Mouse (Mus musculus): ENCODE measurements around the gene Itpr2. TPM values are rescaled to one million over a fixed set of nuclear protein-coding genes. Genes with fewer than 3 reads are reported as not detected.

Itpr2 gene
- polyA plus RNA-seq, 1 experiment from 2014 or later, result 32.4 TPM

DNA sequence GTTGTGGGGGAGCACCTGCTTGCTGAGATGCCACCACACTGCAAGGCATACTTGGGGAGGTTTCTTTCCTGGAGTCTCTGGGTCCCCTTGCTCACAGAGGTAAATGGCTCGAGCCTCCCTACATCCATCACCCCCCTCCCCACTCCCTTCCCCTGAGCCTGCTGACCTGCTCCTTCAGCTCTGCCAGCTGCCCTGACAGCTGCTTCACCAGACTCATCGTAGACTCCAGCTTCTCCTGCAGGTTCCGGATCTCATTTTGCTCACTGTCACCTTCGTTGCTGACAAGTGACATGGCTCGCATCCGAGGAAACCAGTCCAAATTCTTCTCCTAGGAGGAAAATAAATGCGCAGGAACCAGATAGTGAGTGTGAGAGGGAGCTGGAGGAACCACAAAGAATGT lies 389.8 kb downstream of the Itpr2 start:
- H3K9me3 ChIP-seq (replicated peaks), result no peaks in the 10 kb centered on the region
- H3K4me1 ChIP-seq (replicated peaks), result peaks cover 35% of the 10 kb centered on the region
- no peak overlapping the region for H3K4me3 ChIP-seq
- no peak for ATAC-seq (ENCODE audit: insufficient number of reproducible peaks, low FRiP score)
- no peaks in the 10 kb centered on the region for H3K27me3 ChIP-seq (replicated peaks)
- no peak overlapping the region for H3K4me2 ChIP-seq
- no peak overlapping the region for H3K27ac ChIP-seq (ENCODE audit: poor library complexity, severe bottlenecking)
- H3K9ac ChIP-seq, result no peak overlapping the region
- peaks cover 11% of the 10 kb centered on the region; the same call in 1 of the 2 replicates for H3K36me3 ChIP-seq
- 49% methylated on average over 7 of the region's 7 CpGs for WGBS

DNA sequence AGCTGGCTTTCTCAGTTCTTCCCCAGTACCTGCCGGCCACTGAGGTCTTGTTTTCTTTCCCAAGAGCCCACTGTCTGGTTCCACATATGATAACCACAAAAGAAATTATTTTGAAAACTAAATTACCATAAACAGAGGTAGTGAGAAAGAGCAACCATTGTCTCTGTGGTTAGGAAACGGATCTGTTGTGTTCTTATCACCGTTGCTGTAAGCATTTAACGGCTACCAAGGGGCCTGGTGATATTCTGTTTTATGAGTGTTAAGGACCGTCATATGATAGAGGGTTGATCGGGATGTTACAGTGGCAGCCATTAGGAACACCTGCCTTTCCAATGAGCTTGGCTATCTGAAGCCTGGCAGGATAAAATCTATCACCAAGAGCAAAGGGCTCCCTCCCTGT lies 390.2 kb downstream of the Itpr2 start:
- 61% methylated on average over 6 of the region's 6 CpGs for WGBS
- Histone ChIP-seq H3K36me3 (peaks cover 11% of the 10 kb centered on the region; the same call in 1 of the 2 replicates), H3K9me3 (replicated peaks) (no peaks in the 10 kb centered on the region), H3K4me1 (replicated peaks) (peaks cover 35% of the 10 kb centered on the region), H3K27ac (ENCODE audit: poor library complexity, severe bottlenecking) (no peak overlapping the region), H3K9ac (no peak overlapping the region), H3K4me2 (no peak overlapping the region), H3K27me3 (replicated peaks) (no peaks in the 10 kb centered on the region), H3K4me3 (no peak overlapping the region)
- ATAC-seq (ENCODE audit: insufficient number of reproducible peaks, low FRiP score), result no peak

DNA sequence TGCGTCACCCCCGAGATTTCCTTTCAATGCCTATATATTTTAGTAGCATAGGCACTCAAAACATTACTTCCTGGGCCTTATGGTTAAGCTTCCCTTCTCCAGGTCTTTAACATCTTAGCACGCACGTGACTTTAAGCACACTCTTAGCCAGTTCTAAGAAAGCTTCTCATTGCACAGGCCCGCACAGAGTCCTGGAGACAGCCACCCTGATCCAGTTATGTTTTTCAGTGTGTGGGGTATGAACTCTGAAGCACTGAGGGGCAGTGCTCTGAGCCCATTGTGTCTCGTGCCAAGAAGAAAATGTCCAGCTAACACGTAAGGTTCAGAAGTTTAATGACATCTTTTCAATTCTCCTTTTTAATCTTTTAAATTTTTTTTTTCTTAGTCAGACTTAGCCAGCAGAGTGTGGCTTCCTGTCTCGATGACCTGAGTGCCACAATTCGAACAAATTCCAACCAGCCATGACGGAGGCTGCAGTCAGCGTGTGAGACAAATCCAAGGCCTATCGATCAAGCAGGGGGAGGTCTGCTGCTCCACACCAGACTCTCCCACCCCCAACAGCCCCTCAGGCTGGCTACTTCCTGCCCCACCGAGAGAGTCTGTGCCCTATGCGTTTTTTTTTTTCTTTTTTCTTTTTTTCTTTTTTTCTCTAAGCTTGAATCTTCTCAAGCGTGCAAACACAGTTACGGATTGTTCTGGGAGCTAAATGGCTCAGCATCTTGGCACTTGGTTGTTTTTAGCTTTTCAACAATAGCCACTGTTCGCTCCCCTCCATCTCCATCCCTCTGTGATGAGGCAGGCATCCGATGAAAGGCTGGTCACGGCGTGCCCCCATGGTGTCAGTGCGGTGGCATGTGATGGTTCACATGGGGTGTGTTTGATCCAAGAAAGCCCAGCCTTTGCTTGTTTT lies 390.9 kb downstream of the Itpr2 start:
- Histone ChIP-seq H3K27ac (ENCODE audit: poor library complexity, severe bottlenecking) (no peak overlapping the region), H3K4me1 (replicated peaks) (peaks cover 35% of the 10 kb centered on the region), H3K4me3 (no peak overlapping the region), H3K4me2 (no peak overlapping the region), H3K9ac (no peak overlapping the region), H3K27me3 (replicated peaks) (no peaks in the 10 kb centered on the region), H3K36me3 (peaks cover 15% of the 10 kb centered on the region), H3K9me3 (replicated peaks) (no peaks in the 10 kb centered on the region)
- no peak for ATAC-seq (ENCODE audit: insufficient number of reproducible peaks, low FRiP score)
- WGBS, result 62% methylated on average over 21 of the region's 21 CpGs

DNA sequence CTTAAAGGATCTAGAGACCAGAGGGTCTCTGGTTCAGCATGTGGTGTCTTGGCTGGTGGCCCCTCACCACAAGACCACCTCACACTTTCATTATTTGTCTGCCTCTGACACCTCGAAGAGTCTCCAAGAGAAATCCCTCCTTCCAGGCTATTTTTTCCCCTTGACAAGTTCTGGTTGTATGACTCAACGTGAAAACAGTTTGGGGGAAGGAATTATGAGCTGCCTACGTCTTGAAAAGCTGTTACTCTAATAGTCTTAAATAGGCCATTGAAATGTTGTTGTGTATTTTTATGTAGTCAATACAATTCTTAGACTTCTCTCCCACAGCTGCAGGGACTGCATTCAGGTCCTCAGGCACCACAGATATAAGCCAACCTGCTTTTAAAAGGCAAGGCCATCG lies 391.6 kb downstream of the Itpr2 start:
- Histone ChIP-seq H3K27me3 (replicated peaks) (no peaks in the 10 kb centered on the region), H3K36me3 (peaks cover 18% of the 10 kb centered on the region), H3K4me3 (no peak overlapping the region), H3K9me3 (replicated peaks) (peaks cover 6% of the 10 kb centered on the region; the same call in 1 of the 2 replicates), H3K4me2 (no peak overlapping the region), H3K27ac (ENCODE audit: poor library complexity, severe bottlenecking) (no peak overlapping the region), H3K4me1 (replicated peaks) (peaks cover 34% of the 10 kb centered on the region), H3K9ac (no peak overlapping the region)
- ATAC-seq (ENCODE audit: insufficient number of reproducible peaks, low FRiP score), result no peak
- 75% methylated on average over 4 of the region's 4 CpGs for WGBS

DNA sequence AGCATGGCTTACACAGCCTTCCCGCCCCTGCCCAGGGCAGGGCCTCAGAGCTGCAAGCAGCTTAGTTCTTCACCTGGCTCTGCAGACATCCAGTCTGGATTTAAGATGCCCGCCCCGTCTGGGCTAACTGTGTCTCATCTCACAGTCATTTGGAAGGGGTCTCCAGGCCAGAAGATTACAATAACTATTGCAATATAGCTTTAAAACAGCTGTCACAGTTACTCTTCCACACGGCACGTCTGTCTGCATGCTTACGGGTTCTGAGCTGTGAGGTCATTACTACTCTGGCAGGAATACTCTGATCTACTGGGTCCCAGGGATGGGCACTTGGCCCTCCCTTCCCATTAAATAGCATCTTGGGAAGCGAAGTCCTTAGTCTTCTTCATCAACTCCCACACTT lies 393.3 kb downstream of the Itpr2 start:
- Histone ChIP-seq H3K4me2 (no peak overlapping the region), H3K27me3 (replicated peaks) (no peaks in the 10 kb centered on the region), H3K9me3 (replicated peaks) (peaks cover 6% of the 10 kb centered on the region; the same call in 1 of the 2 replicates), H3K4me1 (replicated peaks) (peaks cover 19% of the 10 kb centered on the region), H3K27ac (ENCODE audit: poor library complexity, severe bottlenecking) (no peak overlapping the region), H3K36me3 (peaks cover 18% of the 10 kb centered on the region), H3K4me3 (no peak overlapping the region), H3K9ac (no peak overlapping the region)
- ATAC-seq (ENCODE audit: insufficient number of reproducible peaks, low FRiP score), result no peak
- WGBS, result 77% methylated on average over 7 of the region's 7 CpGs

DNA sequence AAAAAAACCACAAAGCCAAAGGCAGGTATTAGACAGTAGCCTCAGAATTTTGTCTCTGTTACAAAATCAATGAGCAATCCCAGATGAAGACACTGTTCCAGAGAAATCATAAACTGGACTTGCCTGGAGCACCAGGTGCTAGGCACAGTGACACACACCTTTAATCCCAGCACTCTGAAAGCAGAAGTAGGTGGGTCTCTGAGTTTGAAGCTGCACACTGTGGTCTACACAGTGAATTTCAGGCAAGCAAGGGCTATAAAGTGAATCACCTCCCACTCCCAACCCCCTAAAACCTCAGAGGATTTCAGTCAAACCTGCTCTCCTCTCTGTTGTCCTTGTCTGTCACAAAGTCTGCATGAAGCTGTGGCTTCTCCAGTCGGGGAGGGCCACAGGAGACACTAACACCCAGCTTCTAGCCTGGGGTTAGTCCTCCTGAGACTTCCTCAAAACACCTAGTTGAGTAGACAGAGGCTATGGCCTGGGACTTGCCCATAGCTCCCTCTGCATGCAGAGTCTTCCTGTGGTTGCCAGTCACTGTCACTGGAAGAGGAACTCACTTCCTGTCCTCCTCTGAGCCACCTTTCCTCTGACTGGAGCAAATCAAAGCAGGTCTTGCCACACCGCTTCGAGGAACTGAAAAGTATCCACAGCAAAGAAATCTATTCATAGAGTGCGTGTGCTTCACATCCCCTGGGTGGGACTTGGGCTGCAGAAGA lies 394.7 kb downstream of the Itpr2 start:
- Histone ChIP-seq H3K4me3 (no peak overlapping the region), H3K4me1 (replicated peaks) (peaks cover 10% of the 10 kb centered on the region), H3K9ac (no peak overlapping the region), H3K27ac (ENCODE audit: poor library complexity, severe bottlenecking) (no peak overlapping the region), H3K9me3 (replicated peaks) (peaks cover 6% of the 10 kb centered on the region; the same call in 1 of the 2 replicates), H3K4me2 (no peak overlapping the region), H3K36me3 (peaks cover 18% of the 10 kb centered on the region), H3K27me3 (replicated peaks) (no peaks in the 10 kb centered on the region)
- 77% methylated on average over 4 of the region's 4 CpGs for WGBS
- ATAC-seq (ENCODE audit: insufficient number of reproducible peaks, low FRiP score), result no peak

DNA sequence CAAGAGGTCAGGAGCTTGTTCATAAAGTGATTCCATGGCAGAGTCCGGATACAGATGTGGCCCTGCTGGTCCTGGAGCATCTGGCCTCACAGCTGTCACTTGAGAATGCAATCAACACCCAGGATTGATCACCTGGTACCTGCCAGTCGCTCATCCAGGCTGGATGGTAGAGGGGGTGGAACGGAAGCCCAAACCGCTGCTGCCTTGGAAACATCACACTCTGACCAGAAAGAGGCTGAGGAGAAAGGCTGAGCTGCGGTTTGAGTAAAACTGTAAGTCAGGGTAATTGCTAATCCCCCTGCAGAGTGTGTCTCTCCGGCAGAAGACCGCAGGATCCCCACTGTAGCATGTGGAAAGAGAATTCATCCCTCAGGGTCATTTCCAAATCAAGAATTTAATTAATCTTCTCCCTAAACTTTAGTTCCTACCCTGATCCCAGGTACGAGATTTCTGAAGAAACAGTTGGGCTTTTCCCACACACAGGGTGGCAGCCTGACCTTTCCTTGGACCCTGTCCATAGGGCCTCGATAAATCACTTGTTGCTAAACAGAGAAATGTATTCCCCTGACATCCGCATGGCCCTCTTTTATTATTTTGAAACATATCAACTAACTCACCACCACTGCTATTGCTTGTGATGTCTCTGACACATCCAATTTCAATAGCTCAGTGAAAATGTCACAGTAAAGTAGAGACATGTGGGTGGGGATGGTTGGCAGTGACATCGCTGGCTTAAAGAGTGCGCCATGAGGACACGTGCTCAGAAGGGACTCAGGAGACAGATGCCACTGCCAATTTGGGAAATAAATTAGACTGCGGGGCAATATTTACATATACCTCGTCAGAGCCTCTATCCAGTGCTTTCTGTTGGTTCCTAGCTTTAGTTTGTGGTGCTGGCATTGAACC lies 418.7 kb downstream of the Itpr2 start:
- H3K27me3 ChIP-seq (replicated peaks), result no peaks in the 10 kb centered on the region
- WGBS, result 74% methylated on average over 15 of the region's 15 CpGs
- no peaks in the 10 kb centered on the region for H3K36me3 ChIP-seq
- no peak for ATAC-seq (ENCODE audit: insufficient number of reproducible peaks, low FRiP score)
- H3K4me3 ChIP-seq, result no peak overlapping the region
- no peak overlapping the region for H3K27ac ChIP-seq (ENCODE audit: poor library complexity, severe bottlenecking)
- H3K9ac ChIP-seq, result no peak overlapping the region
- H3K9me3 ChIP-seq (replicated peaks), result peaks cover 5% of the 10 kb centered on the region; the same call in 1 of the 2 replicates
- H3K4me1 ChIP-seq (replicated peaks), result peaks cover 20% of the 10 kb centered on the region
- H3K4me2 ChIP-seq, result no peak overlapping the region

DNA sequence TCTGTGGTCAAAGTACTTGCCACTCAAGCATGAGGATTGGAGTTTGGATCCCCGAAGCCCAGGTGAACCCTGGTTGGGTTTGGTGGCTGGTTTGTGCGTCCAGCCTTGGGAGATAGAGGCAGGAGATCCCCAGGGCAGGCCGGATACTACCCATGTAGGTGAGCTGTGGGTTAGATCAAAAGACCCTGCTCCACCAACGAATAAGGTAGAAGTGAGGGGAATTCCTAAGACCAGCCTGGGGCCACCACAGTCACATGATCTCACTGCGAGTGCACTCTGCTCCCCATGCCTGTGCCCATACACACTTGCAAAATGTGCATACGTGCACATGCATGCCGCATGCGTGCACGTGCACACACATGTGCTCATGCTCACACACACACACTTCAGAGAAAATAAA lies 419.5 kb downstream of the Itpr2 start:
- no peak overlapping the region for H3K9ac ChIP-seq
- H3K4me1 ChIP-seq (replicated peaks), result peaks cover 23% of the 10 kb centered on the region
- no peak overlapping the region for H3K4me3 ChIP-seq
- no peak for ATAC-seq (ENCODE audit: insufficient number of reproducible peaks, low FRiP score)
- WGBS, result 87% methylated on average over 9 of the region's 9 CpGs
- H3K4me2 ChIP-seq, result no peak overlapping the region
- no peak overlapping the region for H3K27ac ChIP-seq (ENCODE audit: poor library complexity, severe bottlenecking)
- no peaks in the 10 kb centered on the region for H3K27me3 ChIP-seq (replicated peaks)
- H3K9me3 ChIP-seq (replicated peaks), result 0 out of 2 replicates have a peak, but pooled peaks cover 4% of the 10 kb centered on the region
- no peaks in the 10 kb centered on the region for H3K36me3 ChIP-seq

DNA sequence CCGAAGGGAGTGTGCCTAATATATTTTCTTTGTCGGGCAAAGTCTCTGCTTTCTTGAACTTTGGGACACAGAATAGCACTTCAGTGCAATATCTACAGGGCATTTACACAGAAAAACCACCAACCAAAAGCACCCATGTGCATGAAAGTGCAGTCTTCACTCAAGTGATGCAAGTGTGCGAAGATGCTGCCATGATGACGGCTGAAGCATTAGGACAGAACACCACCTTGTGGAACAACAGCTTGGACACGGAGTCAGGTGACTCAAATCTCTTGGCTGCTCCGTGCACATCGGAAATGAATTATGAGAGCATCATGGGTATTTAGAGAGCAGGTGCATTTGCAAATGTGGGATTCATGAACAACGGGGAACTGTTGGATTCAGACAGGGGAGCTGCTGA lies 420.4 kb downstream of the Itpr2 start:
- H3K27me3 ChIP-seq (replicated peaks), result no peaks in the 10 kb centered on the region
- H3K27ac ChIP-seq (ENCODE audit: poor library complexity, severe bottlenecking), result no peak overlapping the region
- no peaks in the 10 kb centered on the region for H3K36me3 ChIP-seq
- H3K9me3 ChIP-seq (replicated peaks), result peaks cover under 1% of the 10 kb centered on the region; the same call in 1 of the 2 replicates
- no peak for ATAC-seq (ENCODE audit: insufficient number of reproducible peaks, low FRiP score)
- peaks cover 23% of the 10 kb centered on the region for H3K4me1 ChIP-seq (replicated peaks)
- H3K4me3 ChIP-seq, result no peak overlapping the region
- WGBS, result 85% methylated on average over 8 of the region's 8 CpGs
- no peak overlapping the region for H3K9ac ChIP-seq
- no peak overlapping the region for H3K4me2 ChIP-seq

DNA sequence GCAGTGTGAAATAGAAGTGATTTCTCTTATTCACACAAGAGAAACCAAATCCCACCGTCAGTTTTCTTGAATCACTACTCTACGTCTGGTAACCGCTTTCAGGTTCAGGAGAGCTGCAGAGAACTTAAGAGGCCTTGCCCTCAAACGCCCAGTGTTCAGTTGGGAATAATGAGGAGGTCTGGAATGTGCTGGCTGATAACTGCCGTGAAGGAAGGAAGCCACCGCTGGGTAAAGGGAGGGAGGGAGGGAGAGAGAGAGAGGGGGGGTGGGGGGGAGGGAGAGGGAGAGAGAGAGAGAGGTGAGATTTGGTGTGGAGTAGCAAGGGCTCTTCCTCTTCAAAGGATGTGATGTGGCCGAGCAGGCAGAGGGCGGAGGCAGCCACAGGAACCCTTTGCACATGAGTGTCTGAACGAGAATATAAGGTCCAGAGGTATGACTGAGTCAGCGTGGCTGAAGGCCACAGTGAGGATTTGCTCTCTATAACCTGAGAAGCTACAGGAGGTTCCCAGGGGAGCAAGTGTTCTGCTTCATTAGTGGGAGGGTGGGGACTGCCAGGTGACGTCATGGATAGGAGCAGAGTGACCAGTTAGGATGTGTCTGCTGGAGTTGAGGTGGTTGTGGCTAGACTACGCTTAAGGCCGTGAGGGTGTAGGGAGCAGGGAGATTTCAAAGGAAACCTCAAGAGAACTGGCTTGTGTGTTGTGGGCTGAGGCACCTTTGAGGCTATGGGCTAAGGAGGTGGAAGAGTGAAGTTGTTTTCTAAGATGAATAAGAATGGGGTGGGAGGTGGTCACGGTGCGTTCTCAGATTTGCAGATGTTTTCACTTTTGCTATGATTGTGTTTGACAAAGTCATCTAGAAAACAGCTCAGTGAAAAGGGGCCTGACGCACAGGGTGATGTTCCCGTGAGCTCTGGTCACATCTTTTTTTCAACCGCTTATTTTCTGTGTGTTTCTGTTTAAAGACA lies 421.2 kb downstream of the Itpr2 start:
- peaks cover 23% of the 10 kb centered on the region for H3K4me1 ChIP-seq (replicated peaks)
- peak; percentile 74 for ATAC-seq (ENCODE audit: insufficient number of reproducible peaks, low FRiP score)
- 46% methylated on average over 18 of the region's 18 CpGs for WGBS
- H3K4me3 ChIP-seq, result no peak overlapping the region
- no peak overlapping the region for H3K4me2 ChIP-seq
- H3K9ac ChIP-seq, result no peak overlapping the region
- H3K36me3 ChIP-seq, result no peaks in the 10 kb centered on the region
- H3K27me3 ChIP-seq (replicated peaks), result no peaks in the 10 kb centered on the region
- peak overlapping the region; percentile 86 for H3K27ac ChIP-seq (ENCODE audit: poor library complexity, severe bottlenecking)
- H3K9me3 ChIP-seq (replicated peaks), result peaks cover 8% of the 10 kb centered on the region

Measured in heart, embryonic 12.5 days (tissue).